Mouse (Mus musculus): ENCODE measurements around the gene Runx2.

The Runx2 gene

GRCm38 (mm10) chr17:44489346-44489745 lies 325.3 kb downstream of the Runx2 start:
- DNase-seq (ENCODE audit: inconsistent age in 2 of 2, low spot score in 1 of 2), result no peak

GRCm38 (mm10) chr17:44487514-44488244 lies 326.9 kb downstream of the Runx2 start:
- DNase-seq (ENCODE audit: inconsistent age in 2 of 2, low spot score in 1 of 2), result peak in 1 of 2 experiments; percentile 45

GRCm38 (mm10) chr17:44485337-44485736 lies 329.3 kb downstream of the Runx2 start:
- DNase-seq (ENCODE audit: inconsistent age in 2 of 2, low spot score in 1 of 2), result no peak

- DNase-seq (ENCODE audit: inconsistent age in 2 of 2, low spot score in 1 of 2), result no peak
Observed at GRCm38 (mm10) chr17:44479918-44480317, 334.7 kb downstream of the Runx2 start.

- DNase-seq (ENCODE audit: inconsistent age in 2 of 2, low spot score in 1 of 2), result no peak
Observed at GRCm38 (mm10) chr17:44479491-44479890, 335.1 kb downstream of the Runx2 start.

GRCm38 (mm10) chr17:44475910-44476309 lies 338.7 kb downstream of the Runx2 start:
- DNase-seq (ENCODE audit: inconsistent age in 2 of 2, low spot score in 1 of 2), result no peak

- DNase-seq (ENCODE audit: inconsistent age in 2 of 2, low spot score in 1 of 2), result no peak
Observed at GRCm38 (mm10) chr17:44474280-44474679, 340.3 kb downstream of the Runx2 start.

GRCm38 (mm10) chr17:44472695-44473094 lies 341.9 kb downstream of the Runx2 start:
- DNase-seq (ENCODE audit: inconsistent age in 2 of 2, low spot score in 1 of 2), result no peak

- no peak for DNase-seq (ENCODE audit: inconsistent age in 2 of 2, low spot score in 1 of 2)
Observed at GRCm38 (mm10) chr17:44463679-44464078, 350.9 kb downstream of the Runx2 start.

- DNase-seq (ENCODE audit: inconsistent age in 2 of 2, low spot score in 1 of 2), result peak in 1 of 2 experiments; percentile 67
Observed at GRCm38 (mm10) chr17:44460156-44460555, 354.4 kb downstream of the Runx2 start.

GRCm38 (mm10) chr17:44459029-44459428 lies 355.6 kb downstream of the Runx2 start:
- peak in 1 of 2 experiments; percentile 64 for DNase-seq (ENCODE audit: inconsistent age in 2 of 2, low spot score in 1 of 2)

GRCm38 (mm10) chr17:44456696-44457095 lies 357.9 kb downstream of the Runx2 start:
- no peak for DNase-seq (ENCODE audit: inconsistent age in 2 of 2, low spot score in 1 of 2)

GRCm38 (mm10) chr17:44455681-44456600 lies 358.7 kb downstream of the Runx2 start:
- DNase-seq (ENCODE audit: inconsistent age in 2 of 2, low spot score in 1 of 2), result peak; percentile 59 to 84

GRCm38 (mm10) chr17:44449915-44450471 lies 364.6 kb downstream of the Runx2 start:
- DNase-seq (ENCODE audit: inconsistent age in 2 of 2, low spot score in 1 of 2), result no peak

All from adrenal gland, adult (tissue).